Mouse (Mus musculus): ENCODE measurements around the gene Daglb.
A peak's percentile ranks its signal among the peaks of the same experiment; 100 is the strongest.

- TF ChIP-seq CTCF (IDR thresholded peaks at IDR 0.05; ENCODE audit: control insufficient read depth, insufficient read depth, insufficient replicate concordance, low read depth, low read length) (peak; percentile 56; the same call in 1 of the 2 replicates), POLR2A (IDR thresholded peaks at IDR 0.05; ENCODE audit: control insufficient read depth, low read depth, low read length) (no peak)
Observed at GRCm38 (mm10) chr5:143423899-143424519, 40.4 kb upstream of the Daglb start.
